Mouse (Mus musculus) T-helper 17 cell (primary cell): ENCODE data around the gene Nfyc.

Experiments used
- in situ Hi-C, 2 experiments: fragments of 300-600 bp; cut with MboI, MseI; formaldehyde crosslinking; loops; 1 replicate in 1 of 2; 2 replicates in 1 of 2; pipeline ENCODE4 v1.15.1; 2025; ENCODE audit warnings: high pct_unique_total_duplicates in 2 of 2

Gene Nfyc

GRCm38 (mm10) chr4:120717591-120717990 lies 113.8 kb downstream of the Nfyc start:
- in situ Hi-C loops, result no loop called here

- in situ Hi-C loops, result no loop called here
These were observed 114.6 kb downstream of the Nfyc start for GRCm38 (mm10) chr4:120716765-120717164.

GRCm38 (mm10) chr4:120716141-120716571 lies 115.2 kb downstream of the Nfyc start:
- in situ Hi-C loops, result no loop called here

DNA sequence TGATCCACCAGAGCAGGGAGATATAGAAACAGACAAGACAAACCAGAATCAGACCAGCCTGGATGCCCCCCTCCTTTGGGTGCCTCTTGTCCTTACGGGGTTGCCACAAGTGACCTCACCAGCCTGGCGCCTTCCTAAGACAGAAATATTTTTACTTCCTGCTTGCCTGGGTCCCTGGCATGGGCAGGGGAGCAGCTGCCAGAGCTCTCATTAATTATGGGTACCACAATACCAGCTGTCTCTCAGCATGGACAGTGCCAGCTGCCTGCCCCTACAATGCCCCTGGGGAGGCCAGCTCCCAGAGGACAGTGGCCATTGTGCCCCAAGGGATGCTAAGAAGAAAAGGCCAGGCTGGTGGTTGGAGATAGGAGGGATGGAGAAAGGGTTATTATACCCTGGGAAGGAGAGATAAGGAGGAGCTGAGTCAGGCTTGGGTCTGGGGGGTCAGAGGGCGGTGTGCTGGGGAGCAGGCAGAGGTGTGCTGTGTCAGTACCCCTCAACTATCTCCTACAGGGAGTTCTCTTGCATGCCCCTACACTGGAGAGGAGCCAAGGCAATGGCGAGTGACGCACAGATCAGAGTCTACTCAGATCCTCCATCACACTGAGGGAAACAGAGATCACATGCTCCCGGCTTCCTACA lies 117.4 kb downstream of the Nfyc start:
- in situ Hi-C loops, result no loop called here

DNA sequence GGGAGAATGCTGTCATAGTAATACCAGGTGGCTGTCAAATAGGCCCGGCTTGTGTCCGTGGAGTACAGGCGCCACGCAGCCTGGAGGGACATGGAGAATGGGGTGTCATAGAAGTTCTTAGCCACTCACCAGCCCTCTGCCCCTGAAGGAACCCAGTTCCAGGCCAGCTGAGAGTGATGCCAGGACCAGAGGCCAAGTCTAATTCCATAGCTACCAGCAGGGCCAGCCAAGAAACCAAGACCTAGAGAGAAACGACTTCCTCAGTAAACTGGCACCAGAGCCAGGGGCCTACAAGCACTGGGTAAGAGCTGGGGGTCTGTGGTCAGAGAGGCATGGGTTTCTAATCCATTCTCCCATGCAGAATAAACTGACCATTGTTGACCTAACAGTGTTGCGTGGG lies 118.4 kb downstream of the Nfyc start:
- in situ Hi-C loops, result no loop called here

GRCm38 (mm10) chr4:120712236-120712635 lies 119.1 kb downstream of the Nfyc start:
- in situ Hi-C loops, result no loop called here
